Mouse (Mus musculus) stomach, embryonic 14.5 days (tissue): ENCODE measurements around the gene Hacd2. TPM values are rescaled to one million over a fixed set of nuclear protein-coding genes. Genes with fewer than 3 reads are reported as not detected.

Experiments used
- ATAC-seq: fragments of 200-750 bp; cut with Nextera tagmentation; 2 replicates; pipeline ENCODE4 v1.8.0; 2017; ENCODE audit warnings: low read depth, moderate TSS enrichment; ENCODE audit not compliant: insufficient number of reproducible peaks, insufficient read depth, low FRiP score
- H3K27ac ChIP-seq: fragments of 300-500 bp; sonication (generic); 2 replicates; pipeline ENCODE4 v1.5.1; 2014; ENCODE audit warnings: mild to moderate bottlenecking, low read length, moderate library complexity, mixed read lengths
- H3K27me3 ChIP-seq: fragments of 300-500 bp; sonication (generic); 2 replicates; pipeline ENCODE4 v1.6.1; 2014; ENCODE audit warnings: low read length, control low read depth, mixed read lengths; ENCODE audit not compliant: control insufficient read depth, insufficient read depth
- H3K36me3 ChIP-seq: fragments of 300-500 bp; sonication (generic); 2 replicates; pipeline ENCODE4 v1.6.1; 2014; ENCODE audit warnings: mild to moderate bottlenecking, control low read depth, low read length, moderate library complexity, mixed read lengths; ENCODE audit not compliant: control insufficient read depth, insufficient read depth
- H3K4me1 ChIP-seq: fragments of 300-500 bp; sonication (generic); 2 replicates; pipeline ENCODE4 v1.6.1; 2014; ENCODE audit warnings: low read length, control low read depth, mixed read lengths; ENCODE audit not compliant: control insufficient read depth, insufficient read depth
- H3K4me2 ChIP-seq: fragments of 300-500 bp; sonication (generic); replicated peaks from 2 replicates; pipeline ENCODE4 v1.6.1; 2014; ENCODE audit warnings: low read depth, low read length, control low read depth
- H3K4me3 ChIP-seq: fragments of 300-500 bp; sonication (generic); 2 replicates; pipeline ENCODE4 v1.5.1; 2014; ENCODE audit warnings: low read depth, low read length, control low read depth
- H3K9ac ChIP-seq: fragments of 300-500 bp; sonication (generic); replicated peaks from 2 replicates; pipeline ENCODE4 v1.6.1; 2014; ENCODE audit warnings: low read depth, mild to moderate bottlenecking, control low read depth, low read length, moderate library complexity, mixed read lengths
- H3K9me3 ChIP-seq: fragments of 300-500 bp; sonication (generic); 2 replicates; pipeline ENCODE4 v1.6.1; 2016; ENCODE audit warnings: low read depth, low read length, control low read depth; ENCODE audit not compliant: control insufficient read depth
- WGBS: fragments of 180-500 bp; shearing (Covaris S2); extraction: QIAGEN DNeasy Blood & Tissue Kit; methylation state at CpG from one replicate; pipeline ENCODE4 v1.1.7; 2014; 5-methylcytosine and 5-hydroxymethylcytosine counted together
- polyA plus RNA-seq: library from polyadenylated mRNA; unstranded; fragments of >200 nt; fragmentation: Nextera tagmentation; extraction: Ambion mirVana; gene quantifications from 2 replicates; pipeline ENCODE4 v1.2.1, GENCODE M21; 2014

Hacd2 gene
- polyA plus RNA-seq, 1 experiment from 2014 or later = 47.6 TPM

DNA sequence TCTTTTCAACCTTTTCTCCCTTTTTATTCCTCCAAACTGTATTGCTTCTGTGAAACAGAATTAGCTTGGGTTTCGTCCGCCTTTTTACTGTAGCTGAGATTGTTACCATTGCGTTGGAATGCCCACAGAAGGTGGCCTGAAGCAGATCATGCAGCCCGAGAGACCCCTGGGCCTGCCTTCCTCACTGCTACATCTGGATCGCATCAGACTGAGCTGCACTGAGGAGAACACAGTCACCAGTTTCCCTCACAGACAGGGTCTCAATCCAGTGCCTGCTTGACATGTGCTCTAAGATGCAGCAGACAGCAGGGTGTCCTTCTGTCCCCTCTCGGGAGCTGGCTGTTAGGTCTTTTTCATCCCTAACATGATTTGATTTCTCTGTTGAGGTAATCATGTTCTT, 85.8 kb downstream of the Hacd2 start:
- H3K9me3 ChIP-seq = no peaks in the 10 kb centered on the region
- H3K36me3 ChIP-seq = no peaks in the 10 kb centered on the region; the same call in 1 of the 2 replicates
- no peak for ATAC-seq
- no peaks in the 10 kb centered on the region for H3K27me3 ChIP-seq
- 86% methylated on average over 6 of the region's 6 CpGs for WGBS
- H3K4me2 ChIP-seq = no peak overlapping the region
- no peak overlapping the region for H3K4me3 ChIP-seq
- peaks cover 5% of the 10 kb centered on the region; the same call in 1 of the 2 replicates for H3K4me1 ChIP-seq
- no peak overlapping the region for H3K27ac ChIP-seq
- no peak overlapping the region for H3K9ac ChIP-seq

- H3K27ac ChIP-seq = peak overlapping the region; percentile 82
- ATAC-seq = no peak
- no peak overlapping the region for H3K4me3 ChIP-seq
- no peak overlapping the region for H3K4me2 ChIP-seq
- H3K9ac ChIP-seq = no peak overlapping the region
- H3K4me1 ChIP-seq = peaks cover 6% of the 10 kb centered on the region
- no peaks in the 10 kb centered on the region; the same call in 1 of the 2 replicates for H3K36me3 ChIP-seq
- H3K9me3 ChIP-seq = no peaks in the 10 kb centered on the region
- no peaks in the 10 kb centered on the region for H3K27me3 ChIP-seq
- 39% methylated on average over 8 of the region's 8 CpGs for WGBS
Observed at GRCm38 (mm10) chr16:35109156-35109555, 86.9 kb downstream of the Hacd2 start.

GRCm38 (mm10) chr16:35109656-35110291, 87.5 kb downstream of the Hacd2 start:
- no peak overlapping the region for H3K4me2 ChIP-seq
- no peak overlapping the region for H3K4me3 ChIP-seq
- H3K9me3 ChIP-seq = no peaks in the 10 kb centered on the region
- H3K36me3 ChIP-seq = no peaks in the 10 kb centered on the region; the same call in 1 of the 2 replicates
- H3K9ac ChIP-seq = no peak overlapping the region
- no peaks in the 10 kb centered on the region for H3K27me3 ChIP-seq
- no peak for ATAC-seq
- peak overlapping the region; percentile 82 for H3K27ac ChIP-seq
- 42% methylated on average over 7 of the region's 7 CpGs for WGBS
- H3K4me1 ChIP-seq = peaks cover 8% of the 10 kb centered on the region

GRCm38 (mm10) chr16:35110410-35111142, 88.3 kb downstream of the Hacd2 start:
- no peak overlapping the region for H3K4me2 ChIP-seq
- peak; percentile 87 for ATAC-seq
- H3K27ac ChIP-seq = peak overlapping the region; percentile 82; the same call in 1 of the 2 replicates
- H3K27me3 ChIP-seq = no peaks in the 10 kb centered on the region
- no peak overlapping the region for H3K9ac ChIP-seq
- 28% methylated on average over 10 of the region's 10 CpGs for WGBS
- no peaks in the 10 kb centered on the region for H3K36me3 ChIP-seq
- H3K4me3 ChIP-seq = no peak overlapping the region
- no peaks in the 10 kb centered on the region for H3K9me3 ChIP-seq
- peaks cover 8% of the 10 kb centered on the region for H3K4me1 ChIP-seq

DNA sequence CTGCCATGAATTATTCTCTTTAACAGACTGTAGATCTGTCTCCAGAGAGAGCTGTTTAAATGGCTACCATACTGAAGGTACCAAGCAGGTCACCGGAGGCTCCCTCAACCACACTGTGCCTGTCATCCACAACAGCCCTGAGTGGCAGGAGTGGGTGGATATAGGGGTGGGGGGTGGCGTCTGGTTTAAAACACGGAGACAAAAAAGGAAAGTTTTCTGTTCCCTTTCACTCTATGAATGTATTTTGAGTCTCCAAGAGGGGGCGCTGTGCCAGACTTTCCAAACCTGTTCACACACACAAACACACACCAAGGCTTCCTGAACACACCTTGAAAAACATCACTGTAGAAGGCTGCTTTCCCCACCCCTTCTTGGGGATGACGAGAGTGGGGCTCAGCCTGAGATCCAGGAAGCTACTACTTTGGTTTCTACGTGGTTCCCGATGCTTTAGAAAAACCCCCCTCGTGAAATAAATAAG, 89.0 kb downstream of the Hacd2 start:
- Histone ChIP-seq H3K27me3 (no peaks in the 10 kb centered on the region), H3K4me3 (no peak overlapping the region), H3K9me3 (no peaks in the 10 kb centered on the region), H3K36me3 (no peaks in the 10 kb centered on the region), H3K4me1 (peaks cover 8% of the 10 kb centered on the region), H3K4me2 (no peak overlapping the region), H3K9ac (no peak overlapping the region), H3K27ac (peak overlapping the region; percentile 53; the same call in 1 of the 2 replicates)
- WGBS = 62% methylated on average over 8 of the region's 8 CpGs
- no peak for ATAC-seq

- H3K4me1 ChIP-seq = peaks cover 8% of the 10 kb centered on the region
Observed at GRCm38 (mm10) chr16:35113496-35113895, 91.3 kb downstream of the Hacd2 start.

GRCm38 (mm10) chr16:35116328-35116956, 94.2 kb downstream of the Hacd2 start:
- no peak overlapping the region for H3K9ac ChIP-seq
- H3K4me1 ChIP-seq = peaks cover 2% of the 10 kb centered on the region; the same call in 1 of the 2 replicates
- no peak overlapping the region for H3K27ac ChIP-seq
- H3K9me3 ChIP-seq = no peaks in the 10 kb centered on the region
- H3K4me3 ChIP-seq = no peak overlapping the region
- 78% methylated on average over 7 of the region's 7 CpGs for WGBS
- no peaks in the 10 kb centered on the region for H3K36me3 ChIP-seq
- no peak for ATAC-seq
- no peaks in the 10 kb centered on the region for H3K27me3 ChIP-seq
- no peak overlapping the region for H3K4me2 ChIP-seq

More at GRCm38 (mm10) chr16:35113496-35113895, 91.3 kb downstream of the Hacd2 start:
- H3K4me2 ChIP-seq = no peak overlapping the region
- H3K27ac ChIP-seq = no peak overlapping the region
- no peaks in the 10 kb centered on the region for H3K9me3 ChIP-seq
- no peaks in the 10 kb centered on the region for H3K27me3 ChIP-seq
- no peak overlapping the region for H3K4me3 ChIP-seq
- 79% methylated on average over 5 of the region's 5 CpGs for WGBS
- no peak for ATAC-seq
- H3K36me3 ChIP-seq = no peaks in the 10 kb centered on the region
- no peak overlapping the region for H3K9ac ChIP-seq

GRCm38 (mm10) chr16:35117436-35117835, 95.2 kb downstream of the Hacd2 start:
- Histone ChIP-seq H3K4me3 (no peak overlapping the region), H3K4me1 (peaks cover 2% of the 10 kb centered on the region; the same call in 1 of the 2 replicates), H3K9ac (no peak overlapping the region), H3K27me3 (no peaks in the 10 kb centered on the region), H3K4me2 (no peak overlapping the region), H3K27ac (no peak overlapping the region), H3K9me3 (no peaks in the 10 kb centered on the region), H3K36me3 (no peaks in the 10 kb centered on the region)
- ATAC-seq = no peak
- WGBS = 44% methylated on average over 7 of the region's 7 CpGs
